Mouse (Mus musculus): ENCODE data around the gene G3bp2.

G3bp2 gene

GRCm38 (mm10) chr5:92098351-92099109 lies 15.0 kb upstream of the G3bp2 start:
- DNase-seq (ENCODE audit: low spot score in 2 of 2): no peak

- DNase-seq (ENCODE audit: low spot score in 2 of 2): no peak
Measured at GRCm38 (mm10) chr5:92097779-92098178, 14.3 kb upstream of the G3bp2 start.

GRCm38 (mm10) chr5:92096786-92097185 lies 13.3 kb upstream of the G3bp2 start:
- no peak for DNase-seq (ENCODE audit: low spot score in 2 of 2)

- DNase-seq (ENCODE audit: low spot score in 2 of 2): no peak
Measured at GRCm38 (mm10) chr5:92094062-92094415, 10.5 kb upstream of the G3bp2 start.

- peak in 1 of 2 experiments; percentile 20 for DNase-seq (ENCODE audit: low spot score in 2 of 2)
Measured at GRCm38 (mm10) chr5:92093263-92094061, 9.9 kb upstream of the G3bp2 start.

GRCm38 (mm10) chr5:92087469-92087868 lies 4.0 kb upstream of the G3bp2 start:
- no peak for DNase-seq (ENCODE audit: low spot score in 2 of 2)

- peak in 1 of 2 experiments; percentile 39 for DNase-seq (ENCODE audit: low spot score in 2 of 2)
Measured at GRCm38 (mm10) chr5:92085821-92086550, 2.5 kb upstream of the G3bp2 start.

GRCm38 (mm10) chr5:92085246-92085645 lies 1.7 kb upstream of the G3bp2 start:
- no peak for DNase-seq (ENCODE audit: low spot score in 2 of 2)

GRCm38 (mm10) chr5:92082821-92083401 lies 608 bp downstream of the G3bp2 start:
- DNase-seq (ENCODE audit: low spot score in 2 of 2): peak; percentile 58 to 65

GRCm38 (mm10) chr5:92081326-92081725 lies 2.2 kb downstream of the G3bp2 start:
- no peak for DNase-seq (ENCODE audit: low spot score in 2 of 2)

- no peak for DNase-seq (ENCODE audit: low spot score in 2 of 2)
Measured at GRCm38 (mm10) chr5:92080400-92080799, 3.1 kb downstream of the G3bp2 start.

- DNase-seq (ENCODE audit: low spot score in 2 of 2): no peak
Measured at GRCm38 (mm10) chr5:92079304-92079703, 4.2 kb downstream of the G3bp2 start.

GRCm38 (mm10) chr5:92078751-92079150 lies 4.8 kb downstream of the G3bp2 start:
- DNase-seq (ENCODE audit: low spot score in 2 of 2): no peak

GRCm38 (mm10) chr5:92076273-92076672 lies 7.2 kb downstream of the G3bp2 start:
- no peak for DNase-seq (ENCODE audit: low spot score in 2 of 2)

- no peak for DNase-seq (ENCODE audit: low spot score in 2 of 2)
Measured at GRCm38 (mm10) chr5:92074061-92074460, 9.5 kb downstream of the G3bp2 start.

GRCm38 (mm10) chr5:92063192-92063591 lies 20.3 kb downstream of the G3bp2 start:
- no peak for DNase-seq (ENCODE audit: low spot score in 2 of 2)

- no peak for DNase-seq (ENCODE audit: low spot score in 2 of 2)
Measured at GRCm38 (mm10) chr5:92052866-92053265, 30.7 kb downstream of the G3bp2 start.

- DNase-seq (ENCODE audit: low spot score in 2 of 2): no peak
Measured at GRCm38 (mm10) chr5:92050419-92050818, 33.1 kb downstream of the G3bp2 start.

GRCm38 (mm10) chr5:92043783-92044182 lies 39.7 kb downstream of the G3bp2 start, which contains the start of gene Cdkl2:
Cdkl2 (minus strand) TSS chr5:92043883.
- no peak for DNase-seq (ENCODE audit: low spot score in 2 of 2)

- peak; percentile 92 to 96 for DNase-seq (ENCODE audit: low spot score in 2 of 2)
Measured at GRCm38 (mm10) chr5:92042377-92043348, 40.9 kb downstream of the G3bp2 start.

GRCm38 (mm10) chr5:92019960-92020359 lies 63.6 kb downstream of the G3bp2 start:
- DNase-seq (ENCODE audit: low spot score in 2 of 2): no peak
